Mouse (Mus musculus) kidney, adult 9 months (tissue): Measurements from ENCODE around the gene Trmt61a.
A peak's percentile ranks its signal among the peaks of the same experiment; 100 is the strongest.

Experiments used
- DNase-seq: peaks from one replicate; pipeline ENCODE4 v3.0.0; 2022

Trmt61a gene

GRCm38 (mm10) chr12:111674850-111675486 is 2.9 kb upstream of the Trmt61a start:
- DNase-seq: no peak

DNA sequence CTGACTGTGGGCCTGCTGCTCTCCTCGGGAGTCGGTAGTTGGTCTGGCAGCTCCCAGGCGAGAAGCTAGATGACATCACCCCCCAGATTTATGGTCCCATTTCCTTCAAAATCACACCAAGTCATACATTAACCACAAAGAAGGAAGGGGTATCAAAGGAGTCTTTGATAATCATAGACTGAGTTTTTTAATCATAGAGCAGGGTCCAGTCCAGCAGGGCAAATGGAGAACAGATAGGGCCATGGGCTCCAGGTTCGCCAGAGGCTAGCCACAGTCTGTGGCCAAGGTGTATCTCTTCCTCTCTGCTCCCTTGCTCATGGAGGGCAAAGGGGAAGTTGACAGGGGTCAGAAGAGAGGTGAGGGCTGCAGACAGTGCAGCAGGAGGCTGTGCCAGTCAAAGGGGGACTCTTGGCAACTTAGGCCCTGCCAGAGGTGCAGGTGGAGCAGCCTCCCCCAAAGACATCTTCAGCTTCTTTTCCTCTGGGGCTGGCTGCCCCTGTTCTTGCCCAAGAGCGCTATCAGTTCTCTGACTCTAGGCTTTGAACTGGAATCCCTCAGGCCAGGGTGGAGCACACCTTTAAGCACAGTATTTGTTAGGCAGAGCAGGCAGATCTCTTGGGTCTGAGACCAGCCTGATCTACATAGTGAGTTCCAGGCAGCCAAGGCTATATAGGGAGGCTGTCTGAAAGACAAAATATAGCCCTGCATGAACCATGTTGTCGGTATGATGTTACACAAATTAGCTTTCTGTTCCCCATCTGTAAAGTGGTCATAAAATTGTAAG is 1.9 kb upstream of the Trmt61a start:
- DNase-seq: no peak

DNA sequence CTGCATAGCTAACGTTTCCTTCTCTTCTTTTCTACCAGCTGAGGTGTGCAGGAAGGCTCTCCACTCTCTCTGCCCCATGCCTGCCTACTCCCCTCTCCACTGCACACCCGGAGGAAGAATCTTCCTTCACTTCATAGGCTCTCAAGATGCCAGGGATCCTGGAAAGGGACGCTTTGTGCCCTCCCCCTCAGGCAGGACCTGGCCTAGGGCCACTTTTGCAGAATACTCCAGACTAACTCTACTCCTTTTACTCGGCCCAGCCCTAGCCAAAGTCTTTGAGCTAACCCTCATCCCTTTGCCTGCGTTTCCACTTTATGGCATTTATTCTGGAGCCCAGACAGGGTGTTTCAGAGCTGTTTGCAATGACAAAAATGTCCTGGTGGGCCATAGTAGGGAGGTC is 484 bp upstream of the Trmt61a start:
- peak; percentile 60 for DNase-seq

GRCm38 (mm10) chr12:111678670-111678933 is 697 bp downstream of the Trmt61a start:
- no peak for DNase-seq

DNA sequence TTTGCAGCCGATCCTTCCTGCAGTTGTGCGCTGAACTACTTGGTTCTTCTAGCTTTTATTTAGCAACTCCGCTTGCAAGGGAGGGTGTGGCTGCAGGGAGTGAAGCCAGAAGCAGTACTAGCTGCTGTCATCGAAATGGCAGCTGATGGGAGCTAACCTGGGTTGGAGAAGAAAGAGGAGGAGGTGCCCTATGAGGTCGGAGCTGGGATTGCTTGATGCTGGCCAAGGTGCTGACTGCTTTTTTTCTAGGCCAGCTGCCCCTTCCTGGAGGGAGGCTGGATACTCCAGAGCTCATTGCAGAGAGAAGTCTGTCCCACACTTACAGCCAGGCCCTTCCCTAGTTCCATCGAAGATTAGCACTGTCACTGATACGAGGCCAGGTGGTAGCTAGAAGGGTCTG is 1.1 kb downstream of the Trmt61a start:
- DNase-seq: no peak

- no peak for DNase-seq
Observed at GRCm38 (mm10) chr12:111680661-111681060, 2.8 kb downstream of the Trmt61a start.

DNA sequence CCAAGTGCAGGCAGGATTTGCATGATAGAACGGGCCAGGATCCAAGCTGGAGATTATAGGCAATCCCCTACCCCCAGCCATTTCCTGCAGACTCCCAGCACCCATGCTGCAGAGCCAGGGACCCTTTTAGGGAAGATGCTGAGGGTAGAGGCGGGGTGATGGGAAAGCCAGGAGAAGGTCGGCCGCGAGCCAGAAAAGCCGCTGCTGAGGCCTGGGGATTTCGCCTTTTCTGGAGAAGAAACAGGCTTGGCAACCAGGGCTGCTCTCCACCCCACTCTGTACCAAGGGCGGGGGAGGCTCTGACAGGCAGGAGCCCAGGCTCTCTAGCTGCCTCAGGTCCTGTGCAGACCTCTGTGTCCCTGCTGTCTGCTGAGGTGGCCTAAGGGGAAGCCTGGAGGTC is 3.4 kb downstream of the Trmt61a start:
- DNase-seq: no peak

DNA sequence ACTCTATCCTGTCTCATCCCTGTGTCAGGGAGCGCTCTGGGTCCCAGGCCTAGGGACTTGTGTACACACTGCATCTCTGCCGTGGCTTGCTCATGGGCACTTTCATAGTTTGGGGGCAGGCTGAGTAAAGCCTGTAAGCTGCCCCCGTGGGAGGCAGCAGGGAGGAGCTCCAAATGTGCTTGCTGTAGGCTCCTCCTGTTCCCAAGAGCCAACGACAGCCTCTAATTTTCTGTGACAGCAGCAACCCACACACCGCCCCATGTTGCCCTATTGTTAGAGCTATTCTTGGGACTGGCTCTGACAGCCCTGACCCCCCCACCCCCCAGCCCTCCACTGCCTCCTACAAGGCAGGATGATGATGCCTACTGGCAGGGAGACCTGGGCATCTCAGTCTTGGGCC is 4.1 kb downstream of the Trmt61a start:
- DNase-seq: no peak

GRCm38 (mm10) chr12:111682806-111683205 is 4.9 kb downstream of the Trmt61a start:
- no peak for DNase-seq

- no peak for DNase-seq
Observed at GRCm38 (mm10) chr12:111686390-111686789, 8.5 kb downstream of the Trmt61a start.

DNA sequence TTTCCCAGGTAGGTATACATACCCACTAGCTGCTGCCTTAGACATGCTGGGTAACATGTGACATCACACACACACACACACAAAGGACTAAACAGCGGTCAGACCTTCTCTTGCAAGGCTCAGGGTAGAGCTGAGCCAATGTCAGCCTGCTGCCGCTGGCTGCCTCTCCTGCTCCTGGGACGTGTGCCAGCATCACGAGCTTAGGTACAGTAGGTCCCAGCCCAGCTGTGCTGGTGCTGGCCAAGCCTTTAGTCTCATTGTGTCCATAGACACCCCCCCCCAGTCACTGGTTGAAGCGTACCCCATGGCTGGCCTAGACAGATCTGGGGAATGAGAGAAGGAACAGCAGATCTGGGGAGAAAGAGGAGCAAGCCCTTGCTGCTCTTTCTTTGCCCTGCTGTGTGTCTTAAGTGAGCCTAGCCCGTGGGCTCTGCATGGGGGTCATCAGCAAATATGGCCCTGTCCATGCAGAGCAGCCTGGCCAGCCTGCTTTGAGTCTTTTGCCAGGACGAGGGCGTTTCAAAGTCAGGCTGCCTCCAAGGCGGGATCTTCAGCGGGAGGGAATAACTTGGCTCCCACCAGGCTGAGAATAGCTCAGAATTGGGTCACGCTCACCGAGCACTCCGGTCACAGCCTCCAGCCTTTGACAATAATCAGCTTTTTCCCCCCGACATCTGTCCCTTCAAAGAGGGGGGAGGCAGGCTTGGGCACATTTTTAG is 9.6 kb downstream of the Trmt61a start:
- DNase-seq: peak; percentile 94

- DNase-seq: no peak
Observed at GRCm38 (mm10) chr12:111688069-111688428, 10.1 kb downstream of the Trmt61a start.

GRCm38 (mm10) chr12:111689426-111689825 is 11.5 kb downstream of the Trmt61a start:
- DNase-seq: peak; percentile 77

- DNase-seq: no peak
Observed at GRCm38 (mm10) chr12:111691346-111691872, 13.5 kb downstream of the Trmt61a start.

GRCm38 (mm10) chr12:111692899-111693298 is 15.0 kb downstream of the Trmt61a start:
- no peak for DNase-seq

GRCm38 (mm10) chr12:111693341-111694270 is 15.7 kb downstream of the Trmt61a start:
- no peak for DNase-seq

DNA sequence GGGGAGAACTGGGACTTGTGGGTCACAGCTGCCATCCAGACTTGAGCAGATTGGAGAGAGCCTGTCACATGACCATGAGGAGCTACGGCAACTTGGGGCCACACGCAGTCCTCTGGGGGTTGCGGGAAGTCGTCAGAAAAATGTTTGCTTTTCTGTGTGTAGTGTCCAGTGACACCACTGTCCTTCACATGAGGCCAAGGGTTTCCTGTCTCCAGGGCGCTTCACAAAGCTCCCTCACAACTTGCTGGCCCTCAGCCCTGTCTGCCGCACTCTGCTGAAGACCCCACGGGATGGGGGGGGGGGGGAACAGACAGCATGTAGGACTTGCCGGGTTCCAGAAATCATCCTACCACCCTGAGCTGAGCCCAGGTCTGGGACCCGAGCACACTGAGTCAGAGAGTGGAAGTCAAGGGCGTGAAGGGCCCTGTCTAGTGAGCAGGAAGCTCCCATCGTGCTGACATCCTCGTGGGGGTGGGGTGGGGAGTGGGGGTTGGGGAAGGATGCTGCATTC is 16.4 kb downstream of the Trmt61a start:
- no peak for DNase-seq

GRCm38 (mm10) chr12:111694880-111695804 is 17.2 kb downstream of the Trmt61a start:
- DNase-seq: no peak

GRCm38 (mm10) chr12:111696239-111696638 is 18.3 kb downstream of the Trmt61a start:
- DNase-seq: peak; percentile 77

- no peak for DNase-seq
Observed at GRCm38 (mm10) chr12:111697708-111698107, 19.8 kb downstream of the Trmt61a start.

GRCm38 (mm10) chr12:111698346-111698913 is 20.5 kb downstream of the Trmt61a start:
- no peak for DNase-seq
